Mouse (Mus musculus) ovary, postnatal 36 days (tissue): ENCODE results near the gene Vmn1r120.
"Not testable (repeated sequence)": the region's sequence is repeated elsewhere in the genome, so short reads cannot be mapped to it uniquely, and the experiment has no call there.

Experiments used
- DNase-seq: peaks from one replicate; pipeline ENCODE4 v3.0.0; 2022; ENCODE audit warnings: low spot score, mixed read lengths

Gene Vmn1r120

GRCm38 (mm10) chr7:21053684-21054083, at the start of gene Vmn1r120:
Vmn1r120 (minus strand) TSS chr7:21053784.
- DNase-seq = not testable (repeated sequence)

DNA sequence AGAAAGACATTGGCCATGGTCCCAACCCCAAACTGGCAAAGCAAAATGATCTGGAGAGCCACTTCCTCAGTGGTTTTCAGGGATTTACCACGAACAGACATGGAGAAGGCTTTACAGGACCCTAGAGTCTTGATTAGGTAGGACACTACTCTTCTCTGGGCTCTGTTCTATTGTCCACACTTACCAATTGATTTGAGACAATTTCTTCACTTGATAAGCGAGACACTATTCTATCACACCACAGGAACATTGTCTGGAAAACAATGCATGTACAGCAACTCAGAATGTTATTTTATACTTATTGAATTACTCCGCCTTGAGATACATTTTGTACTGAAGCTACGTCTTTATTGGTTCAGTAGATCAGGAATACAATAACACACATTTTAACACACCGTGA, 44.8 kb upstream of the Vmn1r120 start, which contains the start of gene Vmn1r121:
Vmn1r121 (minus strand) TSS at position 101 of the 400 bp plus-strand sequence.
- DNase-seq = not testable (repeated sequence)

GRCm38 (mm10) chr7:21012355-21012754, 41.2 kb downstream of the Vmn1r120 start, which contains the start of gene Vmn1r119:
Vmn1r119 (minus strand) TSS chr7:21012455.
- DNase-seq = not testable (repeated sequence)
